Mouse (Mus musculus): Measurements from ENCODE around the gene Mad2l1bp. TPM values are rescaled to one million over a fixed set of nuclear protein-coding genes. Genes with fewer than 3 reads are reported as not detected.

The Mad2l1bp gene
- polyA plus RNA-seq, 1 experiment: 29.6 TPM

GRCm38 (mm10) chr17:46132862-46133261 is 20.5 kb downstream of the Mad2l1bp start:
- TF ChIP-seq MYOD1 (IDR thresholded peaks at IDR 0.05; ENCODE audit: control insufficient read depth, insufficient read length, low read depth): no peak
- H3ac ChIP-seq (ENCODE audit: control insufficient read depth, insufficient read length, low read depth): no peak overlapping the region
- H3K4me3 ChIP-seq (ENCODE audit: insufficient read depth, poor library complexity, severe bottlenecking): no peak overlapping the region
- H3K36me3 ChIP-seq (ENCODE audit: control insufficient read depth, insufficient read depth): peaks cover 12% of the 10 kb centered on the region
- no peaks in the 10 kb centered on the region for H3K79me3 ChIP-seq (ENCODE audit: low read depth)
- H3K79me2 ChIP-seq (ENCODE audit: control insufficient read depth, insufficient read depth): no peaks in the 10 kb centered on the region
- H3K27me3 ChIP-seq (ENCODE audit: control insufficient read depth, insufficient read depth, insufficient read length): no peaks in the 10 kb centered on the region

- Histone ChIP-seq H3ac (ENCODE audit: control insufficient read depth, insufficient read length, low read depth) (no peak overlapping the region), H3K4me3 (ENCODE audit: insufficient read depth, poor library complexity, severe bottlenecking) (no peak overlapping the region), H3K36me3 (ENCODE audit: control insufficient read depth, insufficient read depth) (peaks cover 16% of the 10 kb centered on the region)
Observed at GRCm38 (mm10) chr17:46132058-46132718, 21.2 kb downstream of the Mad2l1bp start.

GRCm38 (mm10) chr17:46129741-46130498 is 23.4 kb downstream of the Mad2l1bp start:
- Histone ChIP-seq H3K27me3 (ENCODE audit: control insufficient read depth, insufficient read depth, insufficient read length) (no peaks in the 10 kb centered on the region), H3ac (ENCODE audit: control insufficient read depth, insufficient read length, low read depth) (no peak overlapping the region), H3K4me3 (ENCODE audit: insufficient read depth, poor library complexity, severe bottlenecking) (no peak overlapping the region), H3K79me3 (ENCODE audit: low read depth) (no peaks in the 10 kb centered on the region), H3K79me2 (ENCODE audit: control insufficient read depth, insufficient read depth) (no peaks in the 10 kb centered on the region), H3K36me3 (ENCODE audit: control insufficient read depth, insufficient read depth) (peaks cover 36% of the 10 kb centered on the region)
- no peak for TF ChIP-seq CTCF (IDR thresholded peaks at IDR 0.05; ENCODE audit: control insufficient read depth, insufficient read depth, insufficient read length)
- TF ChIP-seq FOSL1 (IDR thresholded peaks at IDR 0.05; ENCODE audit: insufficient read depth, low read length, poor library complexity, severe bottlenecking): no peak
- TF ChIP-seq MYOD1 (IDR thresholded peaks at IDR 0.05; ENCODE audit: control insufficient read depth, insufficient read length, low read depth): no peak
- no peak for TF ChIP-seq CEBPB (IDR thresholded peaks at IDR 0.05; ENCODE audit: low read depth)
- TF ChIP-seq MAX (IDR thresholded peaks at IDR 0.05): no peak
- no peak for TF ChIP-seq USF1 (IDR thresholded peaks at IDR 0.05; ENCODE audit: low read depth)
- TF ChIP-seq MYOG (IDR thresholded peaks at IDR 0.05; ENCODE audit: control insufficient read depth, extremely low read depth, insufficient read length): no peak

More at GRCm38 (mm10) chr17:46132058-46132718, 21.2 kb downstream of the Mad2l1bp start:
- TF ChIP-seq CTCF (IDR thresholded peaks at IDR 0.05; ENCODE audit: control insufficient read depth, insufficient read depth, insufficient read length) (peak; percentile 82), MAX (IDR thresholded peaks at IDR 0.05) (no peak)
- no peaks in the 10 kb centered on the region for H3K79me2 ChIP-seq (ENCODE audit: control insufficient read depth, insufficient read depth)
- H3K27me3 ChIP-seq (ENCODE audit: control insufficient read depth, insufficient read depth, insufficient read length): no peaks in the 10 kb centered on the region
- H3K79me3 ChIP-seq (ENCODE audit: low read depth): no peaks in the 10 kb centered on the region

GRCm38 (mm10) chr17:46127814-46128493 is 25.4 kb downstream of the Mad2l1bp start:
- Histone ChIP-seq H3K79me2 (ENCODE audit: control insufficient read depth, insufficient read depth) (no peaks in the 10 kb centered on the region), H3ac (ENCODE audit: control insufficient read depth, insufficient read length, low read depth) (no peak overlapping the region), H3K27me3 (ENCODE audit: control insufficient read depth, insufficient read depth, insufficient read length) (no peaks in the 10 kb centered on the region), H3K4me3 (ENCODE audit: insufficient read depth, poor library complexity, severe bottlenecking) (no peak overlapping the region), H3K79me3 (ENCODE audit: low read depth) (no peaks in the 10 kb centered on the region), H3K36me3 (ENCODE audit: control insufficient read depth, insufficient read depth) (peaks cover 52% of the 10 kb centered on the region)
- TF ChIP-seq CEBPB (IDR thresholded peaks at IDR 0.05; ENCODE audit: low read depth) (no peak), MYOD1 (IDR thresholded peaks at IDR 0.05; ENCODE audit: control insufficient read depth, insufficient read length, low read depth) (no peak), MYOG (IDR thresholded peaks at IDR 0.05; ENCODE audit: control insufficient read depth, extremely low read depth, insufficient read length) (no peak), FOSL1 (IDR thresholded peaks at IDR 0.05; ENCODE audit: insufficient read depth, low read length, poor library complexity, severe bottlenecking) (no peak), MAX (IDR thresholded peaks at IDR 0.05) (no peak), CTCF (IDR thresholded peaks at IDR 0.05; ENCODE audit: control insufficient read depth, insufficient read depth, insufficient read length) (no peak), USF1 (IDR thresholded peaks at IDR 0.05; ENCODE audit: low read depth) (no peak)

GRCm38 (mm10) chr17:46126608-46127007 is 26.7 kb downstream of the Mad2l1bp start:
- no peak overlapping the region for H3K4me3 ChIP-seq (ENCODE audit: insufficient read depth, poor library complexity, severe bottlenecking)
- TF ChIP-seq MYOG (IDR thresholded peaks at IDR 0.05; ENCODE audit: control insufficient read depth, extremely low read depth, insufficient read length): no peak
- no peak for TF ChIP-seq MYOD1 (IDR thresholded peaks at IDR 0.05; ENCODE audit: control insufficient read depth, insufficient read length, low read depth)
- no peak for TF ChIP-seq MAX (IDR thresholded peaks at IDR 0.05)
- TF ChIP-seq FOSL1 (IDR thresholded peaks at IDR 0.05; ENCODE audit: insufficient read depth, low read length, poor library complexity, severe bottlenecking): no peak
- TF ChIP-seq CEBPB (IDR thresholded peaks at IDR 0.05; ENCODE audit: low read depth): no peak
- no peak for TF ChIP-seq CTCF (IDR thresholded peaks at IDR 0.05; ENCODE audit: control insufficient read depth, insufficient read depth, insufficient read length)
- no peak for TF ChIP-seq USF1 (IDR thresholded peaks at IDR 0.05; ENCODE audit: low read depth)
- no peak overlapping the region for H3ac ChIP-seq (ENCODE audit: control insufficient read depth, insufficient read length, low read depth)
- no peaks in the 10 kb centered on the region for H3K27me3 ChIP-seq (ENCODE audit: control insufficient read depth, insufficient read depth, insufficient read length)
- peaks cover 56% of the 10 kb centered on the region for H3K36me3 ChIP-seq (ENCODE audit: control insufficient read depth, insufficient read depth)
- no peaks in the 10 kb centered on the region for H3K79me3 ChIP-seq (ENCODE audit: low read depth)
- no peaks in the 10 kb centered on the region for H3K79me2 ChIP-seq (ENCODE audit: control insufficient read depth, insufficient read depth)

Data from C2C12 (cell line).